ENCODE assay signal across 8 mouse cellular contexts in genomic region chr5:30104339-30104738, GRCm38 (mm10). TPM values are rescaled to one million over a fixed set of nuclear protein-coding genes. Genes with fewer than 3 reads are reported as not detected.
DNase-seq lines count a peak whose midpoint lies in the region; ATAC-seq and TF ChIP-seq lines count a peak whose summit lies in the region.

No protein-coding gene starts in this region.

- no peak for TF ChIP-seq POLR2A in brain, embryonic 14.5 days (IDR thresholded peaks at IDR 0.05; ENCODE audit: borderline replicate concordance, extremely low read depth, insufficient read depth, insufficient read length, poor library complexity, severe bottlenecking)

- no peaks in the 10 kb centered on the region for H3K9me3 ChIP-seq in heart, embryonic 11.5 days (replicated peaks; ENCODE audit: control insufficient read depth, low read length)
- H3K9me3 ChIP-seq in kidney, embryonic 16.5 days (ENCODE audit: low read length) = no peaks in the 10 kb centered on the region
- no peaks in the 10 kb centered on the region for H3K9me3 ChIP-seq in lung, postnatal 0 days (ENCODE audit: low read length)

- peak; percentile 42 for DNase-seq in thymus, postnatal 0 days (ENCODE audit: low spot score)
- DNase-seq in thymus, postnatal 10 days (ENCODE audit: low spot score in 2 of 2) = no peak
- DNase-seq in brain, embryonic 14.5 days (ENCODE audit: low read depth) = peak; percentile 92
- no peak for DNase-seq in lung, postnatal 0 days (ENCODE audit: low spot score)
- peak; percentile 75 for DNase-seq in right cerebral cortex, postnatal 4 days

- H3K27me3 ChIP-seq in heart, embryonic 11.5 days (ENCODE audit: control insufficient read depth, insufficient read depth, low read length) = peaks cover 60% of the 10 kb centered on the region
- peaks cover 39% of the 10 kb centered on the region for H3K27me3 ChIP-seq in kidney, embryonic 16.5 days (ENCODE audit: insufficient read depth, low read length)
- H3K27me3 ChIP-seq in lung, postnatal 0 days (replicated peaks; ENCODE audit: insufficient read depth, low read length) = peaks cover 34% of the 10 kb centered on the region

- no peak overlapping the region for H3K27ac ChIP-seq in heart, embryonic 11.5 days (ENCODE audit: low read depth, low read length)
- H3K27ac ChIP-seq in kidney, embryonic 16.5 days (ENCODE audit: low read length) = no peak overlapping the region
- no peak overlapping the region for H3K27ac ChIP-seq in lung, postnatal 0 days (ENCODE audit: low read length)

- TF ChIP-seq CTCF in brain, embryonic 14.5 days (IDR thresholded peaks at IDR 0.05; ENCODE audit: borderline replicate concordance, extremely low read depth, insufficient read depth, insufficient read length) = peak; percentile 86
- peak; percentile 68 for TF ChIP-seq CTCF in lung, postnatal 0 days (IDR thresholded peaks at IDR 0.05)

- H3K4me1 ChIP-seq in heart, embryonic 11.5 days (ENCODE audit: control insufficient read depth, insufficient read depth, low read length) = peaks cover 10% of the 10 kb centered on the region; the same call in 1 of the 2 replicates
- peaks cover 29% of the 10 kb centered on the region for H3K4me1 ChIP-seq in kidney, embryonic 16.5 days (ENCODE audit: insufficient read depth, low read length)
- H3K4me1 ChIP-seq in lung, postnatal 0 days (ENCODE audit: insufficient read depth, low read depth, low read length) = peaks cover 6% of the 10 kb centered on the region; the same call in 1 of the 2 replicates

- TF ChIP-seq EP300 in lung, postnatal 0 days (IDR thresholded peaks at IDR 0.05) = no peak

- WGBS in heart, embryonic 11.5 days (ENCODE audit: insufficient replicate concordance) = 1% methylated on average over 12 of the region's 12 CpGs
- whole genome bisulfite sequencing in kidney, embryonic 16.5 days = 2% methylated on average over 12 of the region's 12 CpGs
- 3% methylated on average over 12 of the region's 12 CpGs for WGBS in lung, postnatal 0 days

- H3K36me3 ChIP-seq in heart, embryonic 11.5 days (ENCODE audit: control insufficient read depth, insufficient read depth, low read length) = no peaks in the 10 kb centered on the region
- no peaks in the 10 kb centered on the region for H3K36me3 ChIP-seq in kidney, embryonic 16.5 days (ENCODE audit: insufficient read depth, low read length)
- no peaks in the 10 kb centered on the region for H3K36me3 ChIP-seq in lung, postnatal 0 days (ENCODE audit: insufficient read depth, low read length)

- ATAC-seq in heart, embryonic 11.5 days (replicated peaks; ENCODE audit: insufficient number of reproducible peaks, low FRiP score, low TSS enrichment) = no peak
- ATAC-seq in kidney, embryonic 16.5 days (ENCODE audit: low FRiP score, low TSS enrichment) = peak; percentile 25; the same call in 1 of the 2 replicates
- ATAC-seq in lung, postnatal 0 days = no peak
- no peak for ATAC-seq in frontal cortex, adult (ENCODE audit: low TSS enrichment)

- H3K9ac ChIP-seq in heart, embryonic 11.5 days (ENCODE audit: low read depth, low read length) = no peak overlapping the region
- H3K9ac ChIP-seq in kidney, embryonic 16.5 days (replicated peaks; ENCODE audit: low read length) = no peak overlapping the region
- no peak overlapping the region for H3K9ac ChIP-seq in lung, postnatal 0 days (replicated peaks; ENCODE audit: low read depth)

- no peak overlapping the region for H3K4me3 ChIP-seq in heart, embryonic 11.5 days (ENCODE audit: low read depth, low read length)
- H3K4me3 ChIP-seq in kidney, embryonic 16.5 days (ENCODE audit: low read length) = peak overlapping the region; percentile 55
- H3K4me3 ChIP-seq in lung, postnatal 0 days (ENCODE audit: low read depth, low read length) = peak overlapping the region; percentile 35; the same call in 1 of the 2 replicates

- H3K4me2 ChIP-seq in heart, embryonic 11.5 days = peak overlapping the region; percentile 85
- peak overlapping the region; percentile 95 for H3K4me2 ChIP-seq in kidney, embryonic 16.5 days (replicated peaks; ENCODE audit: low read depth, low read length)
- H3K4me2 ChIP-seq in lung, postnatal 0 days (replicated peaks; ENCODE audit: low read depth, low read length) = peak overlapping the region; percentile 64

RNA-seq across cellular contexts. Expression of gene Garem2, which starts 0.6 kb away (rescaled TPM):
- 0.05 and 0.09 TPM in 2 replicates for polyA plus RNA-seq in thymus, postnatal 0 days (2015; fragmentation: Nextera tagmentation; extraction: Ambion mirVana)
- polyA plus RNA-seq in brain, embryonic 14.5 days (2012; rRNA removed) = 33.4 and 36.6 TPM in 2 replicates
- polyA plus RNA-seq in heart, embryonic 11.5 days (2014; fragmentation: Nextera tagmentation; extraction: Ambion mirVana) = 0.21 and 0.23 TPM in 2 replicates
- polyA plus RNA-seq in kidney, embryonic 16.5 days (2015; fragmentation: Nextera tagmentation; extraction: Ambion mirVana) = 0.52 and 0.75 TPM in 2 replicates
- polyA plus RNA-seq in lung, postnatal 0 days (2015; fragmentation: Nextera tagmentation; extraction: Ambion mirVana) = 0.04 and 0.05 TPM in 2 replicates

RNA-seq across cellular contexts. Expression of gene 3110082J24Rik, which starts 1.5 kb away (rescaled TPM):
- polyA plus RNA-seq in thymus, postnatal 0 days (2015; fragmentation: Nextera tagmentation; extraction: Ambion mirVana) = not detected in 2 replicates
- 2.9 and 4.3 TPM in 2 replicates for polyA plus RNA-seq in brain, embryonic 14.5 days (2012; rRNA removed)
- polyA plus RNA-seq in heart, embryonic 11.5 days (2014; fragmentation: Nextera tagmentation; extraction: Ambion mirVana) = not detected in 2 replicates
- not detected in 2 replicates for polyA plus RNA-seq in kidney, embryonic 16.5 days (2015; fragmentation: Nextera tagmentation; extraction: Ambion mirVana)
- polyA plus RNA-seq in lung, postnatal 0 days (2015; fragmentation: Nextera tagmentation; extraction: Ambion mirVana) = not detected in 2 replicates

RNA-seq across cellular contexts. Expression of gene Tyms, which starts 30.9 kb away (rescaled TPM):
- 292 and 327 TPM in 2 replicates for polyA plus RNA-seq in thymus, postnatal 0 days (2015; fragmentation: Nextera tagmentation; extraction: Ambion mirVana)
- polyA plus RNA-seq in brain, embryonic 14.5 days (2012; rRNA removed) = 43.0 and 72.7 TPM in 2 replicates
- polyA plus RNA-seq in heart, embryonic 11.5 days (2014; fragmentation: Nextera tagmentation; extraction: Ambion mirVana) = 158 and 173 TPM in 2 replicates
- 282 and 287 TPM in 2 replicates for polyA plus RNA-seq in kidney, embryonic 16.5 days (2015; fragmentation: Nextera tagmentation; extraction: Ambion mirVana)
- 37.3 and 38.9 TPM in 2 replicates for polyA plus RNA-seq in lung, postnatal 0 days (2015; fragmentation: Nextera tagmentation; extraction: Ambion mirVana)

RNA-seq across cellular contexts. Expression of gene Hadha, which starts 50.6 kb away (rescaled TPM):
- polyA plus RNA-seq in thymus, postnatal 0 days (2015; fragmentation: Nextera tagmentation; extraction: Ambion mirVana) = 111 and 124 TPM in 2 replicates
- 58.8 and 67.3 TPM in 2 replicates for polyA plus RNA-seq in brain, embryonic 14.5 days (2012; rRNA removed)
- polyA plus RNA-seq in heart, embryonic 11.5 days (2014; fragmentation: Nextera tagmentation; extraction: Ambion mirVana) = 129 and 172 TPM in 2 replicates
- 170 and 179 TPM in 2 replicates for polyA plus RNA-seq in kidney, embryonic 16.5 days (2015; fragmentation: Nextera tagmentation; extraction: Ambion mirVana)
- 107 and 110 TPM in 2 replicates for polyA plus RNA-seq in lung, postnatal 0 days (2015; fragmentation: Nextera tagmentation; extraction: Ambion mirVana)

RNA-seq across cellular contexts. Expression of gene Hadhb, which starts 50.7 kb away (rescaled TPM):
- polyA plus RNA-seq in thymus, postnatal 0 days (2015; fragmentation: Nextera tagmentation; extraction: Ambion mirVana) = 182 and 193 TPM in 2 replicates
- polyA plus RNA-seq in brain, embryonic 14.5 days (2012; rRNA removed) = 37.6 and 47.5 TPM in 2 replicates
- 268 and 306 TPM in 2 replicates for polyA plus RNA-seq in heart, embryonic 11.5 days (2014; fragmentation: Nextera tagmentation; extraction: Ambion mirVana)
- polyA plus RNA-seq in kidney, embryonic 16.5 days (2015; fragmentation: Nextera tagmentation; extraction: Ambion mirVana) = 169 and 194 TPM in 2 replicates
- polyA plus RNA-seq in lung, postnatal 0 days (2015; fragmentation: Nextera tagmentation; extraction: Ambion mirVana) = 104 and 107 TPM in 2 replicates

Comparison
In these comparisons a context has a peak if more than half of its experiments do, and no peak if none do; other contexts are left out.
1. DNase-seq: peak in thymus, postnatal 0 days (single experiment), brain, embryonic 14.5 days (single experiment) and right cerebral cortex, postnatal 4 days (single experiment); none in thymus, postnatal 10 days (0 of 2) and lung, postnatal 0 days (single experiment).
2. RNA of gene Garem2, which starts 0.6 kb away (polyA plus RNA-seq): 33.4 to 36.6 TPM in brain, embryonic 14.5 days; 0.52 to 0.75 TPM in kidney, embryonic 16.5 days, 0.21 to 0.23 TPM in heart, embryonic 11.5 days, 0.05 to 0.09 TPM in thymus, postnatal 0 days and 0.04 to 0.05 TPM in lung, postnatal 0 days; every median in the first group is over 10 times any median in the second.
3. Peak in every context shown above with its lines, with median percentiles within 50 percentile points of each other: H3K4me2 ChIP-seq.